Mouse (Mus musculus) midbrain, embryonic 13.5 days (tissue): ENCODE data around the gene Mmp21. TPM values are rescaled to one million over a fixed set of nuclear protein-coding genes. Genes with fewer than 3 reads are reported as not detected.

ENCODE experiments used
- ATAC-seq: fragments of 200-750 bp; cut with Nextera tagmentation; 2 replicates; pipeline ENCODE4 v1.8.0; 2017; ENCODE audit warnings: mild to moderate bottlenecking, moderate TSS enrichment, moderate library complexity
- H3K27ac ChIP-seq: fragments of 300-500 bp; sonication (generic); 2 replicates; pipeline ENCODE4 v1.5.1; 2015; ENCODE audit warnings: inconsistent platforms, mild to moderate bottlenecking, moderate library complexity
- H3K27me3 ChIP-seq: fragments of 300-500 bp; sonication (generic); 2 replicates; pipeline ENCODE4 v1.6.1; 2015; ENCODE audit warnings: mild to moderate bottlenecking, inconsistent platforms
- H3K36me3 ChIP-seq: fragments of 300-500 bp; sonication (generic); 2 replicates; pipeline ENCODE4 v1.6.1; 2015; ENCODE audit warnings: mild to moderate bottlenecking, inconsistent platforms
- H3K4me1 ChIP-seq: fragments of 300-500 bp; sonication (generic); replicated peaks from 2 replicates; pipeline ENCODE4 v1.6.1; 2015; ENCODE audit warnings: inconsistent platforms
- H3K4me2 ChIP-seq: fragments of 300-500 bp; sonication (generic); replicated peaks from 2 replicates; pipeline ENCODE4 v1.6.1; 2015; ENCODE audit warnings: moderate library complexity, mild to moderate bottlenecking, inconsistent platforms
- H3K4me3 ChIP-seq: fragments of 300-500 bp; sonication (generic); replicated peaks from 2 replicates; pipeline ENCODE4 v1.5.1; 2015; ENCODE audit warnings: mild to moderate bottlenecking, inconsistent platforms
- H3K9ac ChIP-seq: fragments of 300-500 bp; sonication (generic); replicated peaks from 2 replicates; pipeline ENCODE4 v1.6.1; 2015; ENCODE audit warnings: mild to moderate bottlenecking, inconsistent platforms
- H3K9me3 ChIP-seq: fragments of 300-500 bp; sonication (generic); 2 replicates; pipeline ENCODE4 v1.6.1; 2016; ENCODE audit warnings: mild to moderate bottlenecking, inconsistent platforms
- WGBS: fragments of 180-500 bp; shearing (Covaris S2); methylation state at CpG from one replicate; pipeline ENCODE4 v1.1.7; 2015; 5-methylcytosine and 5-hydroxymethylcytosine counted together
- polyA plus RNA-seq: library from polyadenylated mRNA; unstranded; fragments of >200 nt; fragmentation: Nextera tagmentation; extraction: Ambion mirVana; gene quantifications from 2 replicates; pipeline ENCODE4 v1.2.1, GENCODE M21; 2015

Mmp21 gene
- polyA plus RNA-seq, 1 experiment from 2014 or later, result 0.17 TPM

DNA sequence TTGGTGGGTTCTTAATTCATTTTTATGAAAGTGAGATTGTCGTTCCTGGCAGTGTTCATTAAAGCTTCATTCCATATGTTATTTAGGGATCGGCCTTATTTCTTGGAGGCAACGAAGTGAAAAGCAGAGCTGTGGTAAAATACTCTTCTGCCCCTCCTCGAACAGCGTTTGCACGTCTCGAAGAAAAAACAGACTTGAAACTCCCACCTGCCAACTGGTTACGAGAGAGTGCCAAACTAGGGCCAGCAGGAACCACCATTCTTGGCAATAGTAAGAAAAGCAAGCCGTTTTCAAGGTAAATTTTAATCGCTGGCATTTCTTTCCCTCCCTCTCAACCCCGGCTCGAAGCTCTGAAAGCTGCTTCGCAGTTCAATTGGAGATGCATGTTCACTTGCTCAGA, 41.0 kb downstream of the Mmp21 start:
- peaks cover 38% of the 10 kb centered on the region for H3K36me3 ChIP-seq
- H3K27ac ChIP-seq, result no peak overlapping the region
- H3K27me3 ChIP-seq, result no peaks in the 10 kb centered on the region
- no peaks in the 10 kb centered on the region for H3K9me3 ChIP-seq
- 94% methylated on average over 13 of the region's 13 CpGs for WGBS
- no peak overlapping the region; the same call in 1 of the 2 replicates for H3K9ac ChIP-seq
- no peak for ATAC-seq
- H3K4me1 ChIP-seq, result peaks cover 13% of the 10 kb centered on the region
- peak overlapping the region; percentile 95 for H3K4me2 ChIP-seq
- H3K4me3 ChIP-seq, result peak overlapping the region; percentile 97

DNA sequence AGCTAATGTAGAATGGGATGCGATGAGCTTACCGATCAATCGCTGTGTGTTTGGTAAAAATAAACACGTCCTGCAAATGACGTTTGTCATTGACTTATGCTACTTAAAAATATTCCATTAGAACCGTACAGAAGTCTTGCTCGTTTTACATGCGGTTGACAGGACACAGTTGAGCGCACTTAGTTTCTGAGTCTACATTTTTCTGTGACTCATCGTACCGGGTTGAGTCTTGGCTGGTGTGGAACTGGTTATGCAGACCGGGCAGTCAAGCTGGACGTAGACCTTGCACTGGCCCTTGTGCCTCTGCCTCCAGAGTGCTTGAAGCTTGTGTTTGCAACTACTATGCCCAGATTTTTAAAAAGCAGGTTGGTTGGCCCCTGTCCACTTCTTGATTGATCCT, 41.6 kb downstream of the Mmp21 start:
- H3K4me2 ChIP-seq, result peak overlapping the region; percentile 95
- H3K27me3 ChIP-seq, result no peaks in the 10 kb centered on the region
- no peaks in the 10 kb centered on the region for H3K9me3 ChIP-seq
- no peak overlapping the region for H3K27ac ChIP-seq
- ATAC-seq, result no peak
- peaks cover 13% of the 10 kb centered on the region for H3K4me1 ChIP-seq
- H3K9ac ChIP-seq, result peak overlapping the region; percentile 92
- H3K36me3 ChIP-seq, result peaks cover 33% of the 10 kb centered on the region
- H3K4me3 ChIP-seq, result peak overlapping the region; percentile 97
- 16% methylated on average over 13 of the region's 13 CpGs for WGBS

DNA sequence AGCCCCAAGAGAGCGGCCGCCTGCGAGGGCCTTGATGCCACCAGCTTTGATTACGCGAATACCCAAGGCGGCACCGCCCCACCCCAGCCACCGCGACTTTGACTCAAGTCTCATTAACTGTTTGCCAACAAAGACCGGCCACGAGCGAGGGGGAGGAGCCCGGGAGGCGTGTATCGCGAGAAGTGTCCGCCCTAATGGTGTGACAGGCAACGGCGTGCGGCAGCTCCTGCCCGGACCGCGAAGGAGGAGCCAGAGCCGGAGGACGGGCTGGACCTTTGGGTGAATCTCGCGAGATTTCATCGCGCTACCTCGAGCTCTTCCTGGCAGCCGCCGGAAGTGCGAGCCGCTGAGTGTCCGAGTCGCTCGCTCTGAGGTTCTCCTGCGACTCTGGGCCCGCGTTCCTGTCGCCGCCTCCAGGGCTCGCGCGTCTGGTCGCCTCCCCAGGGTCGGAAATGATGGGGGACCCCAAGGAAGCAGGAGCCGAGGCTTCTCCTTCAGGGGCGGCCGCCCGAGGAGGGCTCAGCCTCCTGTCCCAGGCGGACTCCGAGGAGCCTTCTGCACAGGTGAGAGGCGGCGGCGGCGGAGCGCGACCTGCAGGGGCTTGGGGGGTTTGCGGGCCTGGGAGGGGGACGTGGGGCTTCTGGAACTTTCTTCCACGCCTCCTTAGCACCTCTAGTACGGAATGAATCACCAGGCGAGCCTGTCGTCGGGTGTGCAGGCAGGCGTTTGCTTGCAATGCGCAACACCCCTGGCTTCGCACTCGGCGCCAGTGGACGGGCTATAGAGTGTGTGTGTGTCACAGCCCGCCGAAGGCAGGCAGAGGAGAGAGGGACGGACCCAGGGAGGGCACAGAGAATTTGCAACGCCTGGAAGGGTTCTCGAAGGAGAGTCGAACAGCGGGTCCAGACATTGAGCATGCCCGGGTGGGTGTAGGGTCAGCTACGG, 42.2 kb downstream of the Mmp21 start, which contains the start of gene Edrf1:
Edrf1 (plus strand) TSS at position 183 of the 945 bp plus-strand sequence.
- Histone ChIP-seq H3K27me3 (no peaks in the 10 kb centered on the region), H3K4me1 (peaks cover 13% of the 10 kb centered on the region), H3K4me3 (peak within 1 kb of the TSS; percentile 97), H3K36me3 (peaks cover 27% of the 10 kb centered on the region), H3K9ac (peak within 1 kb of the TSS; percentile 92), H3K4me2 (peak within 1 kb of the TSS; percentile 95), H3K27ac (peak within 1 kb of the TSS; percentile 94), H3K9me3 (no peaks in the 10 kb centered on the region)
- ATAC-seq, result peak; percentile 98
- WGBS, result under 1% methylated on average over 81 of the region's 81 CpGs

DNA sequence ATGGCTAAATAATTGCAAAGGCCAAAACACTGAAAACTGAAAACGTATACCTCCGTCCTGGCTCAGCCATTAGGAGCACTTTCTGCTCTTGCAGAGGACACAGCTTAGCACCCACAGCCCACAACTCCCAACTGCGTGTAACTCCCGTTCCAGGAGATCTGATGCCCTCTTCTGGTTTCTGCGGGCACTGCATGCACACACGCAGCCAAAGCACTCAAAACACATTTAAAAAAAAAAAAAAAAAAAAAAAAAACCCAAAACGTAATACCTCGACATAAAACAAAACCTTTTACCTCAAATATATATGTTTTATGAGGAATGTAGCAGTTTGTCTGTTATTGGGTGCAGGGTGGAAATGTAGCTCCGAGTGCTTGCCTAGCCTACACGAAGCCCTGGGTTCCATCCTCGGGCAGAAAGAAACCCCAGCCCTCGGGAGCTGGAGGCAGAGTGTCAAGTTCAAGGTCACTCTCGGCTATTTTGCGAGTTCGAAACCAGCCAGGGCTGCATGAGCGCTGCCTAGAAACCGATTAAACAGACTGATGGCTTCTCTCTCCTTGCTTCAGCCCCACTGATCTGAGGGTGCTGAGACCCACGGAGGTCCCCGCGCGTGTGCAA, 43.0 kb downstream of the Mmp21 start:
- H3K4me3 ChIP-seq, result peak overlapping the region; percentile 97
- H3K36me3 ChIP-seq, result peaks cover 20% of the 10 kb centered on the region
- no peaks in the 10 kb centered on the region for H3K9me3 ChIP-seq
- peak overlapping the region; percentile 94 for H3K27ac ChIP-seq
- H3K9ac ChIP-seq, result peak overlapping the region; percentile 82
- H3K4me2 ChIP-seq, result peak overlapping the region; percentile 61
- WGBS, result 1% methylated on average over 21 of the region's 21 CpGs
- H3K27me3 ChIP-seq, result no peaks in the 10 kb centered on the region
- H3K4me1 ChIP-seq, result peaks cover 13% of the 10 kb centered on the region
- ATAC-seq, result peak; percentile 15; the same call in 1 of the 2 replicates

DNA sequence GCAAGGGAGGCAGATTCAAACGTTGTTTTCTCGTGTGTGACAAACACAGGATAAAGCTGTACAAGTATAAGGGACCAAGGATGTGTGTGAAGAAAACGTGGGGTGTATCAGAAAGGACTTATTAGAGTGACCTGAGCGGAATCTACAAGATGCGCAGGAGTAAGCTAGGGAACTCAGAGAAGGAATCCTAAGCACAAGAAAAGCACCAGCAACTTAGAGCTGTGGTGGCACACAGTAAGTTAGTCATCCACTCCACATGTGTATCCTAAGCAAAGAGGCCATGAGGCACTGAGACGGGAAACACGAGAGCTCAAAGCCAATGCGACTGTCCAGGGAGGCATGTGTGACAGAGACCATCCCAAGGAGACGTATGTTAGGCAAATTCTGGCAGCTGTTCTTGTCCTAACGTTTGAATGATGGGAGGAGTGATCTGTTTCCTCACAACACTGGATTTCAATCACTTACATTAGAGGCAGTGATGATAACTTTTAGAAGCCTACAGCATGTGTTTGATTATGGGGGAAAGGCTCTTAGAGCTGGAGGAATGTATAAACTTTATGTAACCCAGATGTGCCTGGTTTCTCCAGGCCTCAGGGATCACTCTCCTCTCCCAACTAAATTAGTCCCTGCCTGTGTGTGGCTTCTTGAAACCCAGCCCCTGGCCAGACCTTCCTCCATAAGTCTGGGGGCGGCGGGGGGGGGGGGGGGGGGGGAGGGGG, 44.8 kb downstream of the Mmp21 start:
- no peak overlapping the region for H3K27ac ChIP-seq
- H3K9ac ChIP-seq, result no peak overlapping the region
- no peaks in the 10 kb centered on the region for H3K9me3 ChIP-seq
- H3K4me1 ChIP-seq, result peaks cover 13% of the 10 kb centered on the region
- peaks cover 7% of the 10 kb centered on the region for H3K36me3 ChIP-seq
- no peak overlapping the region for H3K4me3 ChIP-seq
- H3K27me3 ChIP-seq, result no peaks in the 10 kb centered on the region
- WGBS, result 63% methylated on average over 10 of the region's 12 CpGs
- no peak for ATAC-seq
- H3K4me2 ChIP-seq, result no peak overlapping the region

DNA sequence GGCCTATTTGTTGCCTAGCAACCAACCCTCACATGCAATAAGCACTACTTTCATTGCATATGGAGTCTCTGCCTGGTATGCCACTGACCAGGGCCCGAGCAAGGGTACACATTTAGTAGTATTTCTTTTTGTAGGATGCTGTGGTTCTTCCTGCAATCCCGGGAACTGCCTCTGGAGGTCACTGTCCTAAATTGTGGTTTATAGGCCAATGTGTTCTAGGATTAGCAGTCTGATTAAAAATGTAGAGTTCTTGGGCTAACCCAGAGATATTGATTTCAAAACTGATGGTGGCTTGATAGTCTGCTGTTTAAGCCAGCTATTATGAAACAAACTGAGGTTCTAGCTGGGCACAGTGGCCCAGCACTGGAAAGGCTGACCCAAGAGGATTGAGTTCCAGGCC, 47.4 kb downstream of the Mmp21 start:
- no peak overlapping the region for H3K4me2 ChIP-seq
- H3K27me3 ChIP-seq, result no peaks in the 10 kb centered on the region
- WGBS, result 23% methylated on average over 2 of the region's 2 CpGs
- no peaks in the 10 kb centered on the region for H3K9me3 ChIP-seq
- no peak overlapping the region for H3K9ac ChIP-seq
- no peak for ATAC-seq
- H3K36me3 ChIP-seq, result no peaks in the 10 kb centered on the region
- H3K4me3 ChIP-seq, result no peak overlapping the region
- no peak overlapping the region for H3K27ac ChIP-seq
- 0 out of 2 replicates have a peak, but pooled peaks cover 4% of the 10 kb centered on the region for H3K4me1 ChIP-seq

DNA sequence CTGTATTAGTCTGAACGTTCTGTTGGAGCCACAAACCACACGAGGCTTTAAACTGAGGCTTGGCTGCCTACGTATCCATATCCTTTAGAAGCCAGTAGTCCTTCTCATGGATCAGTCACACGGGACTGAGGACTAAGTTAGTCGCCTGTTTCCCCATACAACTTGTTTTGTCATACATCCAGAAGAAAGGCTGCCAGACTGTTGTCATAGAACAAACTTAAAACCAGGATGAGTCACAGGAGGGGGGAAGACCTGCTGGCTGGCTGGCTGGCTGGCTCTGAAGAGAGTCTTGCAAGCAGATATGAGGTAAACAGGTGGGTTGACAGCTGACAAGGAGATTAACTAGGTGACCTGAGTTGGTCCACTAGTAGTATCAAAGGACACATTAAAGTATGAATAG, 49.0 kb downstream of the Mmp21 start:
- WGBS, result 90% methylated on average over 5 of the region's 5 CpGs

DNA sequence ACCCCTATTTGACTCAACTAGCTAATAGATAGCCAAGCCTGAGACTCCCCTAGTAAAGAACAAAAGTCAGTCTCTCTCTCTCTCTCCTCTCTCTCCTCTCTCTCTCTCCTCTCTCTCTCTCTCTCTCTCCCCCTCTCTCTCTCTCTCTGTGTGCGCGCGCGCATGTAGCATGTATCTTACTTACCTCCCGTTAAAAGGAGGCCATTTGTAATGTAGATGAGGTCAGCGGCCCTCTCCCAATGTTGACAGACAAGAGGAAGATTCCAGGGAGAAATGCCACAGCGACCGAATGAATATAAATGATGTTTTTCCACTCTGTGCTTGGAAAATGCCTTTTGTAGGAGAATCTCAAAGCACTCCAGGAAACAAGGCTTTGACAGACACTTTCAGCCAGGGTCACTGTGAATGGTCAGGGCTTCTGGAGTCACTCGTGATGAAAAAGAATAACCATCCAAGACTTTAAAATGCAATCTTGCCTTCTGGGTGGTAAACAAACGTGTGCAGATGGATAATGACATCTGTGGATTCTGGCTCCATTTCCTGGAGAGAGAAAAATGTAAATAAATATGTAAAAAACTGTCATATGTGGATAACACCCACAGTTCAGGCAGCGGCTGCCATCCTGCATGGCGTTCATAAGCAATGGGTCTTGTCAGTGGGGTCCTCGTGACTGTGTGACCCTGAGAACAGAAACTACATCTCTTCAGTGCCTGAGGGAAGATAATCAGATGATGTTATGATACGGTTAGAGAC, 52.5 kb downstream of the Mmp21 start:
- no peak overlapping the region for H3K4me2 ChIP-seq
- peak overlapping the region; percentile 54 for H3K27ac ChIP-seq
- H3K36me3 ChIP-seq, result no peaks in the 10 kb centered on the region
- no peaks in the 10 kb centered on the region for H3K27me3 ChIP-seq
- H3K9ac ChIP-seq, result no peak overlapping the region
- no peaks in the 10 kb centered on the region for H3K9me3 ChIP-seq
- ATAC-seq, result peak; percentile 20; the same call in 1 of the 2 replicates
- 0 out of 2 replicates have a peak, but pooled peaks cover 8% of the 10 kb centered on the region for H3K4me1 ChIP-seq
- no peak overlapping the region for H3K4me3 ChIP-seq
- WGBS, result 34% methylated on average over 14 of the region's 14 CpGs

More for the DNA sequence above, 49.0 kb downstream of the Mmp21 start:
- H3K4me2 ChIP-seq, result no peak overlapping the region
- H3K4me1 ChIP-seq, result 0 out of 2 replicates have a peak, but pooled peaks cover 8% of the 10 kb centered on the region
- no peak overlapping the region for H3K27ac ChIP-seq
- H3K36me3 ChIP-seq, result no peaks in the 10 kb centered on the region
- no peak overlapping the region for H3K4me3 ChIP-seq
- no peak for ATAC-seq
- no peaks in the 10 kb centered on the region for H3K9me3 ChIP-seq
- no peak overlapping the region for H3K9ac ChIP-seq
- no peaks in the 10 kb centered on the region for H3K27me3 ChIP-seq

Other genes starting within 250 kb of the Mmp21 start
- 0.16 TPM in 1 of 2 replicates, not detected in the other for gene Tex36, start 77.9 kb downstream of the Mmp21 start, polyA plus RNA-seq
- 22.1 and 25.7 TPM in 2 replicates for gene Edrf1, start 42.5 kb downstream of the Mmp21 start, polyA plus RNA-seq
- 110 TPM in 2 replicates for gene Bccip, start 29.3 kb upstream of the Mmp21 start, polyA plus RNA-seq
- 58.6 and 59.0 TPM in 2 replicates for gene Uros, start 30.0 kb upstream of the Mmp21 start, polyA plus RNA-seq
- 2.7 and 3.8 TPM in 2 replicates for gene Fank1, start 96.8 kb upstream of the Mmp21 start, polyA plus RNA-seq
- 45.8 and 46.9 TPM in 2 replicates for gene Dhx32, start 102.7 kb upstream of the Mmp21 start, polyA plus RNA-seq